8 mouse cellular contexts compared by ENCODE assay signal in the genomic region with DNA sequence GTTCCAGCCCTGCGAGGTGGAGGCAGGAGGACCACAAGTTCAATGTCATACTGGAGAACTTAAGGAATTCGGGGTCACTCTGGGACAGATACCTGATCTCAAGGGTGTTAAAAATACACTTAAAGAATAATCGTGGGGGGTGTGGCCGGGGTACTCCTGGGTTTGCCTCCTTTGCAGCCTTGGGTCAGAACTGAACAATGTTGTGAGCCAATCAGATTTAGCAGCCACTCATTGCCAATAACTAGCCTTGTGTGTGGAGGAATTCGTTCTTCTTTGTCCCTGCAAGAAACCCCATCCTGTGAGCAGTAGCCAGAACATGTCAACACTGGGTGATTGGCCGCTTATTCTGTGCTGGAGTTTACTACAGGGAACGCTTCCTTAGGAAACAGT. TPM values are rescaled to one million over a fixed set of nuclear protein-coding genes. Genes with fewer than 3 reads are reported as not detected.
DNase-seq lines count a peak whose midpoint lies in the region; ATAC-seq and TF ChIP-seq lines count a peak whose summit lies in the region.

No protein-coding gene starts in this region.

- peak overlapping the region; percentile 99 for H3K4me3 ChIP-seq in gastrocnemius, adult 2 months
- peak overlapping the region; percentile 77 for H3K4me3 ChIP-seq in embryonic facial prominence, embryonic 13.5 days
- peak overlapping the region; percentile 65 for H3K4me3 ChIP-seq in limb, embryonic 11.5 days (ENCODE audit: low read depth, low read length)

- TF ChIP-seq CTCF in gastrocnemius, adult 2 months (IDR thresholded peaks at IDR 0.05): no peak

- intact Hi-C loops in gastrocnemius, adult 2 months (cut with DNase I): loop anchor here (5.0 kb wide), 1 partner anchor 106 kb away; a partner anchor contains a TSS

- H3K9me3 ChIP-seq in embryonic facial prominence, embryonic 13.5 days: no peaks in the 10 kb centered on the region
- no peaks in the 10 kb centered on the region for H3K9me3 ChIP-seq in limb, embryonic 11.5 days (ENCODE audit: control insufficient read depth, low read length)

- peak; percentile 24 for DNase-seq in gastrocnemius, adult 2 months
- DNase-seq in gastrocnemius, adult 18-20 months (ENCODE audit: low spot score): no peak
- DNase-seq in 3T3-L1 (ENCODE audit: low read depth, low spot score): peak; percentile 56
- no peak for DNase-seq in limb, embryonic 11.5 days (ENCODE audit: low spot score)
- DNase-seq in skeletal muscle tissue, adult 2 months (ENCODE audit: low read depth, low spot score): peak; percentile 22
- no peak for DNase-seq in thymus, postnatal 25 days
- DNase-seq in B cell, adult 2 months: no peak

- peak overlapping the region; percentile 84 for H3K9ac ChIP-seq in embryonic facial prominence, embryonic 13.5 days
- H3K9ac ChIP-seq in limb, embryonic 11.5 days (ENCODE audit: low read length): peak overlapping the region; percentile 70

- peak; percentile 17; the same call in 1 of the 2 replicates for ATAC-seq in embryonic facial prominence, embryonic 13.5 days (ENCODE audit: insufficient number of reproducible peaks, insufficient read depth, low FRiP score, low TSS enrichment, low read depth)
- no peak; the same call in 1 of the 2 replicates for ATAC-seq in limb, embryonic 11.5 days (ENCODE audit: insufficient number of reproducible peaks, low FRiP score, low TSS enrichment, low read depth)

- no peaks in the 10 kb centered on the region for H3K27me3 ChIP-seq in embryonic facial prominence, embryonic 13.5 days
- H3K27me3 ChIP-seq in limb, embryonic 11.5 days (ENCODE audit: control insufficient read depth, insufficient read depth, low read length): no peaks in the 10 kb centered on the region

- peak overlapping the region; percentile 93 for H3K27ac ChIP-seq in gastrocnemius, adult 2 months
- no peak overlapping the region for H3K27ac ChIP-seq in embryonic facial prominence, embryonic 13.5 days
- no peak overlapping the region for H3K27ac ChIP-seq in limb, embryonic 11.5 days (replicated peaks; ENCODE audit: low read depth, low read length)

- H3K36me3 ChIP-seq in embryonic facial prominence, embryonic 13.5 days: peaks cover 4% of the 10 kb centered on the region; the same call in 1 of the 2 replicates
- H3K36me3 ChIP-seq in limb, embryonic 11.5 days (ENCODE audit: control insufficient read depth, insufficient read depth, low read length): no peaks in the 10 kb centered on the region

- WGBS in embryonic facial prominence, embryonic 13.5 days: 3% methylated on average over 7 of the region's 7 CpGs
- WGBS in limb, embryonic 11.5 days: 6% methylated on average over 7 of the region's 7 CpGs

- peaks cover 7% of the 10 kb centered on the region; the same call in 1 of the 2 replicates for H3K4me1 ChIP-seq in embryonic facial prominence, embryonic 13.5 days
- peaks cover 3% of the 10 kb centered on the region; the same call in 1 of the 2 replicates for H3K4me1 ChIP-seq in limb, embryonic 11.5 days (ENCODE audit: control insufficient read depth, insufficient read depth, low read length)

- H3K4me2 ChIP-seq in embryonic facial prominence, embryonic 13.5 days: peak overlapping the region; percentile 82
- H3K4me2 ChIP-seq in limb, embryonic 11.5 days (ENCODE audit: low read depth, severe bottlenecking): peak overlapping the region; percentile 69

RNA-seq across cellular contexts. Expression of a gene that starts 3.0 kb away (rescaled TPM):
- 10 to 100 TPM; 26.0 to 29.1 TPM for total RNA-seq in gastrocnemius, adult 2 months (2021)
- 10 to 100 TPM; 26.0 to 27.1 TPM for total RNA-seq in gastrocnemius, adult 18-20 months (2021)
- polyA plus RNA-seq in embryonic facial prominence, embryonic 13.5 days (2015; fragmentation: Nextera tagmentation; extraction: Ambion mirVana): 17.2 TPM in 2 replicates
- polyA plus RNA-seq in limb, embryonic 11.5 days (2014; fragmentation: Nextera tagmentation; extraction: Ambion mirVana): 11.0 and 11.6 TPM in 2 replicates

RNA-seq across cellular contexts. Expression of a gene that starts 58.5 kb away (rescaled TPM):
- total RNA-seq in gastrocnemius, adult 2 months (2021): not detected
- total RNA-seq in gastrocnemius, adult 18-20 months (2021): not detected
- 5.2 and 5.8 TPM in 2 replicates for polyA plus RNA-seq in embryonic facial prominence, embryonic 13.5 days (2015; fragmentation: Nextera tagmentation; extraction: Ambion mirVana)
- 1.4 and 1.9 TPM in 2 replicates for polyA plus RNA-seq in limb, embryonic 11.5 days (2014; fragmentation: Nextera tagmentation; extraction: Ambion mirVana)

Comparison
In these comparisons a context has a peak if more than half of its experiments do, and no peak if none do; other contexts are left out.
1. DNase-seq: peak in gastrocnemius, adult 2 months (single experiment), 3T3-L1 (single experiment) and skeletal muscle tissue, adult 2 months (single experiment); none in gastrocnemius, adult 18-20 months (single experiment), limb, embryonic 11.5 days (single experiment), thymus, postnatal 25 days (single experiment) and B cell, adult 2 months (0 of 2).
2. Peak in every context shown above with its lines, with median percentiles within 50 percentile points of each other: H3K4me3 ChIP-seq.